Mouse (Mus musculus) MEL (cell line): ENCODE data around the gene Dpy19l1. TPM values are rescaled to one million over a fixed set of nuclear protein-coding genes. Genes with fewer than 3 reads are reported as not detected.

Experiments used
- DNase-seq: peaks from one replicate; pipeline ENCODE4 v3.0.0; 2011; ENCODE audit warnings: low read depth, low spot score
- H3K27ac ChIP-seq: 2 replicates; pipeline ENCODE4 v1.5.1; 2012; ENCODE audit warnings: low read depth, mild to moderate bottlenecking, control low read depth, low read length, moderate library complexity; ENCODE audit not compliant: control insufficient read depth
- H3K27me3 ChIP-seq, 2 experiments: fragments of 150-350 bp in 1 of 2; sonication (generic) in 1 of 2; 2 replicates each; pipeline ENCODE4 v1.6.1; 2012; ENCODE audit warnings: low read length in 2 of 2, mild to moderate bottlenecking in 2 of 2, improper control_type of control experiment in 1 of 2, moderate library complexity in 1 of 2; ENCODE audit not compliant: insufficient read depth in 2 of 2, control insufficient read depth in 1 of 2
- H3K36me3 ChIP-seq, 2 experiments: 2 replicates each; pipeline ENCODE4 v1.6.1; 2012 to 2014; ENCODE audit warnings: low read length in 2 of 2, improper control_type of control experiment in 1 of 2, inconsistent platforms in 1 of 2, mild to moderate bottlenecking in 1 of 2; ENCODE audit not compliant: insufficient read depth in 2 of 2, control insufficient read depth in 1 of 2
- H3K4me1 ChIP-seq, 2 experiments: fragments of 150-350 bp in 1 of 2; sonication (generic) in 1 of 2; 2 replicates each; pipeline ENCODE4 v1.6.1; 2012; ENCODE audit warnings: low read length in 2 of 2, improper control_type of control experiment in 1 of 2, mild to moderate bottlenecking in 1 of 2; ENCODE audit not compliant: insufficient read depth in 2 of 2, control insufficient read depth in 1 of 2
- H3K4me3 ChIP-seq, 2 experiments: fragments of 150-350 bp in 1 of 2; sonication (generic) in 1 of 2; 2 replicates each; pipeline ENCODE4 v1.5.1; 2012; ENCODE audit warnings: low read depth in 2 of 2, low read length in 2 of 2, mild to moderate bottlenecking in 2 of 2, moderate library complexity in 2 of 2, control low read depth in 1 of 2, improper control_type of control experiment in 1 of 2; ENCODE audit not compliant: control insufficient read depth in 1 of 2, insufficient read depth in 1 of 2
- H3K79me2 ChIP-seq: 2 replicates; pipeline ENCODE4 v1.6.1; 2012; ENCODE audit warnings: mild to moderate bottlenecking, low read length, moderate library complexity; ENCODE audit not compliant: control insufficient read depth, poor library complexity, insufficient read depth
- H3K9ac ChIP-seq: 2 replicates; pipeline ENCODE4 v1.6.1; 2012; ENCODE audit warnings: low read depth, mild to moderate bottlenecking, control low read depth, low read length, moderate library complexity; ENCODE audit not compliant: control insufficient read depth, poor library complexity, severe bottlenecking
- H3K9me3 ChIP-seq: fragments of 150-350 bp; sonication (generic); replicated peaks from 2 replicates; pipeline ENCODE4 v1.6.1; 2012; ENCODE audit warnings: mild to moderate bottlenecking, low read length, improper control_type of control experiment, moderate library complexity; ENCODE audit not compliant: insufficient read depth
- CTCF ChIP-seq, 3 experiments: IDR thresholded peaks in 2 of 3; conservative IDR thresholded peaks in 1 of 3; 2 replicates each; pipeline ENCODE4 v1.5.1; 2011 to 2012; ENCODE audit warnings: low read length in 3 of 3, low read depth in 2 of 3, mild to moderate bottlenecking in 2 of 3, improper control_type of control experiment in 1 of 3, inconsistent platforms in 1 of 3, mixed read lengths in 1 of 3, moderate library complexity in 1 of 3; ENCODE audit not compliant: control insufficient read depth in 1 of 3, insufficient read depth in 1 of 3, poor library complexity in 1 of 3, severe bottlenecking in 1 of 3
- ETS1 ChIP-seq: IDR thresholded peaks from 2 replicates; pipeline ENCODE4 v1.6.1; 2012; ENCODE audit warnings: low read depth, mild to moderate bottlenecking, inconsistent platforms, low read length, improper control_type of control experiment, moderate library complexity
- GABPA ChIP-seq: IDR thresholded peaks from 2 replicates; pipeline ENCODE4 v1.6.1; 2012; ENCODE audit warnings: low read depth, mild to moderate bottlenecking, inconsistent platforms, low read length, improper control_type of control experiment, moderate library complexity
- GATA1 ChIP-seq: IDR thresholded peaks from 2 replicates; pipeline ENCODE4 v1.6.1; 2011; ENCODE audit warnings: low read depth, low read length, improper control_type of control experiment
- JUND ChIP-seq: IDR thresholded peaks from 2 replicates; pipeline ENCODE4 v1.6.1; 2011; ENCODE audit warnings: low read depth, mild to moderate bottlenecking, improper control_type of control experiment, low read length
- KAT2A ChIP-seq: conservative IDR thresholded peaks from 2 replicates; pipeline ENCODE4 v1.6.1; 2012; ENCODE audit warnings: low read depth, low read length, improper control_type of control experiment, inconsistent platforms
- MAX ChIP-seq: IDR thresholded peaks from 2 replicates; pipeline ENCODE4 v1.6.1; 2011; ENCODE audit warnings: low read length, improper control_type of control experiment
- MEF2A ChIP-seq: IDR thresholded peaks from 2 replicates; pipeline ENCODE4 v1.6.1; 2014; ENCODE audit warnings: low read depth, mild to moderate bottlenecking, inconsistent platforms, low read length, improper control_type of control experiment; ENCODE audit not compliant: poor library complexity, insufficient replicate concordance, severe bottlenecking; ENCODE audit errors: extremely low read depth
- MXI1 ChIP-seq: IDR thresholded peaks from 2 replicates; pipeline ENCODE4 v1.6.1; 2011; ENCODE audit warnings: mild to moderate bottlenecking, low read depth, low read length, improper control_type of control experiment
- MYB ChIP-seq: IDR thresholded peaks from 2 replicates; pipeline ENCODE4 v1.6.1; 2011; ENCODE audit warnings: mild to moderate bottlenecking, low read depth, low read length, improper control_type of control experiment
- POLR2A ChIP-seq, 2 experiments: IDR thresholded peaks; 2 replicates each; pipeline ENCODE4 v1.6.1; 2011 to 2012; ENCODE audit warnings: low read length in 2 of 2, mild to moderate bottlenecking in 2 of 2, control low read depth in 1 of 2, improper control_type of control experiment in 1 of 2, low read depth in 1 of 2, moderate library complexity in 1 of 2; ENCODE audit not compliant: control insufficient read depth in 1 of 2, insufficient read depth in 1 of 2, poor library complexity in 1 of 2
- RAD21 ChIP-seq: IDR thresholded peaks from 2 replicates; pipeline ENCODE4 v1.6.1; 2011; ENCODE audit warnings: mild to moderate bottlenecking, low read depth, low read length, improper control_type of control experiment
- SIN3A ChIP-seq: IDR thresholded peaks from 2 replicates; pipeline ENCODE4 v1.6.1; 2012; ENCODE audit warnings: low read length, improper control_type of control experiment, inconsistent platforms
- SMC3 ChIP-seq: IDR thresholded peaks from 2 replicates; pipeline ENCODE4 v1.6.1; 2011; ENCODE audit warnings: low read depth, low read length, improper control_type of control experiment
- TAL1 ChIP-seq: IDR thresholded peaks from 2 replicates; pipeline ENCODE4 v1.6.1; 2012; ENCODE audit warnings: mild to moderate bottlenecking, inconsistent platforms, low read length, moderate library complexity, mixed read lengths
- TCF12 ChIP-seq: IDR thresholded peaks from 2 replicates; pipeline ENCODE4 v1.6.1; 2014; ENCODE audit warnings: low read depth, mild to moderate bottlenecking, inconsistent platforms, low read length, improper control_type of control experiment, moderate library complexity
- UBTF ChIP-seq: IDR thresholded peaks from 2 replicates; pipeline ENCODE4 v1.6.1; 2012; ENCODE audit warnings: low read depth, mild to moderate bottlenecking, inconsistent platforms, low read length, improper control_type of control experiment, moderate library complexity, borderline replicate concordance; ENCODE audit not compliant: insufficient read depth
- ZC3H11A ChIP-seq: IDR thresholded peaks from 2 replicates; pipeline ENCODE4 v1.6.1; 2012; ENCODE audit warnings: low read depth, mild to moderate bottlenecking, inconsistent platforms, low read length, improper control_type of control experiment
- polyA plus RNA-seq, 2 experiments: library from polyadenylated mRNA; stranded (reverse) in 1 of 2; unstranded in 1 of 2; fragments of >175 nt in 1 of 2; fragments of >200 nt in 1 of 2; gene quantifications; 2 replicates each; pipeline versions ENCODE4 v1.2.1 to v1.2.4; 2012; ENCODE audit warnings: low replicate concordance in 2 of 2, low read depth in 1 of 2; ENCODE audit not compliant: insufficient read length in 2 of 2, insufficient read depth in 1 of 2, missing spikeins in 1 of 2
- total RNA-seq: library from RNA; depleted of rRNA; stranded (reverse); fragments of 300-350 nt; gene quantifications from 2 replicates; pipeline ENCODE4 v1.2.3, GENCODE M21; 2012

Gene Dpy19l1
- total and polyA plus RNA-seq, 3 experiments: 26.9 to 71.6 (median 35.3) TPM

DNA sequence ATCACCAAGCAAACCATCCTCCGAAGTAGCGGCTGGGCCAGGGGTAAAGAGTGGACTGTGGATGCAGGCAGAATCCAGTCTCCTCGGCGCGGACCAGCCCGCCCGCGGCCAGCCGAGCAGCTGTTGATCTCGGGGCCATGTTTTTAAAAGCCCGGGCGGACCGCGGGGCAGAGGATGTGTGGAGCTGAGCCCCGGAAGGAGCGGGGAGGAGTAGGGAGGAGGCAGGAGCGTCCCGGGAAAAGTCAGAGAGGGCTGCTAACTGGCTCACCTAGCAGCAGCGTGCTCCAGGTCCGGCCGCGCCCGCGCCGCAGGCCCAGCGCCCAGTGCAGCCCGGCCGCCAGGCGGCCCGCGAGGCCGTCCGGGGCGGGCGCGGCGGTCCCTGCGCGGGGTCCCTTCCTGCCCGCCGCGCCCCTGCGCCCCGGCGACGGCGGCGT is 352 bp downstream of the Dpy19l1 start:
- Histone ChIP-seq H3K27ac (peak overlapping the region; percentile 73), H3K79me2 (peaks cover 43% of the 10 kb centered on the region), H3K9me3 (no peaks in the 10 kb centered on the region), H3K36me3 (peaks cover 0 to 32% of the 10 kb centered on the region in 2 experiments; a peak in 2 of 4 replicates), H3K4me1 (peaks cover 23 to 25% of the 10 kb centered on the region in 2 experiments), H3K4me3 (peak overlapping the region; percentile 94 to 98), H3K27me3 (no peaks in the 10 kb centered on the region), H3K9ac (peak overlapping the region; percentile 91)
- DNase-seq: peak; percentile 62
- TF ChIP-seq SIN3A: peak; percentile 36; the same call in 1 of the 2 replicates
- 0 out of 2 replicates have a peak, but pooled peaks have one; percentile 32 for TF ChIP-seq UBTF
- no peak for TF ChIP-seq ETS1
- no peak for TF ChIP-seq RAD21
- TF ChIP-seq TAL1: no peak

GRCm38 (mm10) chr9:24501618-24502017 is 1.3 kb downstream of the Dpy19l1 start:
- Histone ChIP-seq H3K27ac (no peak overlapping the region), H3K9ac (peak overlapping the region; percentile 91), H3K36me3 (peaks cover 0 to 32% of the 10 kb centered on the region in 2 experiments; a peak in 2 of 4 replicates), H3K4me1 (peaks cover 23 to 25% of the 10 kb centered on the region in 2 experiments), H3K9me3 (no peaks in the 10 kb centered on the region), H3K79me2 (peaks cover 44% of the 10 kb centered on the region), H3K27me3 (no peaks in the 10 kb centered on the region), H3K4me3 (peak overlapping the region; percentile 94 to 98)
- peak; percentile 62 for DNase-seq
- peak; percentile 66 for TF ChIP-seq SMC3
- TF ChIP-seq MAX: no peak
- peak; percentile 15 to 45 (median 37); a peak in 5 of 6 replicates for TF ChIP-seq CTCF (IDR thresholded peaks at IDR 0.05 in 2 of 3, conservative IDR thresholded peaks at IDR 0.05 in 1 of 3; ENCODE audit: control insufficient read depth in 1 of 3, insufficient read depth in 1 of 3, low read depth in 2 of 3, low read length in 3 of 3, poor library complexity in 1 of 3, severe bottlenecking in 1 of 3)
- TF ChIP-seq ZC3H11A: peak; percentile 61
- peak; percentile 40; the same call in 1 of the 2 replicates for TF ChIP-seq SIN3A
- TF ChIP-seq RAD21: peak; percentile 63
- no peak for TF ChIP-seq JUND
- 0 out of 2 replicates have a peak, but pooled peaks have one; percentile 5 for TF ChIP-seq MXI1
- TF ChIP-seq TCF12: no peak
- no peak for TF ChIP-seq MYB

DNA sequence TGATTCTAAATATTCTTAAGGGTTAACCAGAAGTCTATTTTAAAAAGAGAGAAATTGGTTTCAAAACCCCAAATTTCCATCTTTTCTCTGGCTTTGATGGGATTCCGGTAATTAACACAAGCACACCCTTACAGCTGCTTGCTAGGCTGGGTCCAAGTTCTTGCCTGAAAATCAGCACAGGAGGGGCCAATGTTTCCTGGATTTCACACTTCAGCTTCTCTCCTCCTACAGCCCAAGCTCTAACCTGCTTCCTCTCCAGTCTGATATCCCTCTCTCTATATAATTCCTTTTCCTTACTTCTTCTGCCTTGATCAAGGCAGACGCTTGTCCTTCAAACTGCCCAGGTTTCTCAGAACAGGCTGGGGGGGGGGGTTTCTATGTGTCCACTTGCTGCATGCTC is 6.7 kb downstream of the Dpy19l1 start:
- peaks cover 0 to 34% of the 10 kb centered on the region in 2 experiments; a peak in 3 of 4 replicates for H3K36me3 ChIP-seq
- H3K27ac ChIP-seq: no peak overlapping the region
- peaks cover 15 to 24% of the 10 kb centered on the region in 2 experiments for H3K4me1 ChIP-seq

More for the DNA sequence above, 6.7 kb downstream of the Dpy19l1 start:
- peaks cover 37% of the 10 kb centered on the region for H3K79me2 ChIP-seq
- no peak overlapping the region for H3K9ac ChIP-seq
- no peak overlapping the region for H3K4me3 ChIP-seq
- TF ChIP-seq MEF2A (no peak), SIN3A (no peak), MYB (no peak), POLR2A (IDR thresholded peaks at IDR 0.05; ENCODE audit: control insufficient read depth in 1 of 2, insufficient read depth in 1 of 2, low read depth in 1 of 2, low read length in 2 of 2, poor library complexity in 1 of 2) (no peak), ETS1 (no peak), KAT2A (no peak), GATA1 (no peak), GABPA (no peak), ZC3H11A (no peak)
- H3K9me3 ChIP-seq: no peaks in the 10 kb centered on the region
- no peak for DNase-seq
- H3K27me3 ChIP-seq: no peaks in the 10 kb centered on the region
